Mouse (Mus musculus) C2C12 (cell line): Measurements from ENCODE around the gene 1810024B03Rik. TPM values are rescaled to one million over a fixed set of nuclear protein-coding genes. Genes with fewer than 3 reads are reported as not detected.
A peak's percentile ranks its signal among the peaks of the same experiment; 100 is the strongest.
"Not testable (repeated sequence)": the region's sequence is repeated elsewhere in the genome, so short reads cannot be mapped to it uniquely, and the experiment has no call there.

Experiments
- H3K27me3 ChIP-seq: one replicate; pipeline ENCODE4 v1.6.1; 2011; ENCODE audit not compliant: control insufficient read depth, insufficient read depth, insufficient read length
- H3K36me3 ChIP-seq: one replicate; pipeline ENCODE4 v1.6.1; 2011; ENCODE audit not compliant: control insufficient read depth, insufficient read depth
- H3K4me3 ChIP-seq: one replicate; pipeline ENCODE4 v1.5.1; 2011; ENCODE audit warnings: mild to moderate bottlenecking, control low read depth; ENCODE audit not compliant: poor library complexity, insufficient read depth, severe bottlenecking
- H3K79me2 ChIP-seq: one replicate; pipeline ENCODE4 v1.6.1; 2011; ENCODE audit not compliant: control insufficient read depth, insufficient read depth
- H3K79me3 ChIP-seq: one replicate; pipeline ENCODE4 v1.6.1; 2011; ENCODE audit warnings: low read depth, control low read depth
- H3ac ChIP-seq: one replicate; pipeline ENCODE3; 2011; ENCODE audit warnings: low read depth; ENCODE audit not compliant: control insufficient read depth, insufficient read length
- CEBPB ChIP-seq: IDR thresholded peaks from one replicate; pipeline ENCODE4 v1.6.1; 2011; ENCODE audit warnings: low read depth, mild to moderate bottlenecking, control low read depth, moderate library complexity
- CTCF ChIP-seq: IDR thresholded peaks from one replicate; pipeline ENCODE4 v1.5.1; 2011; ENCODE audit not compliant: control insufficient read depth, insufficient read depth, insufficient read length
- FOSL1 ChIP-seq: IDR thresholded peaks from one replicate; pipeline ENCODE4 v1.8.0; 2011; ENCODE audit warnings: mild to moderate bottlenecking, low read length; ENCODE audit not compliant: poor library complexity, insufficient read depth, severe bottlenecking
- MAX ChIP-seq: IDR thresholded peaks from one replicate; pipeline ENCODE4 v1.6.1; 2011; ENCODE audit warnings: mild to moderate bottlenecking, control low read depth
- MYOD1 ChIP-seq: IDR thresholded peaks from one replicate; pipeline ENCODE4 v1.6.1; 2011; ENCODE audit warnings: low read depth; ENCODE audit not compliant: control insufficient read depth, insufficient read length
- MYOG ChIP-seq: IDR thresholded peaks from one replicate; pipeline ENCODE4 v1.6.1; 2011; ENCODE audit not compliant: control insufficient read depth, insufficient read length; ENCODE audit errors: extremely low read depth
- USF1 ChIP-seq: IDR thresholded peaks from one replicate; pipeline ENCODE4 v1.6.1; 2011; ENCODE audit warnings: low read depth, mild to moderate bottlenecking, control low read depth, moderate library complexity
- polyA plus RNA-seq: library from polyadenylated mRNA; unstranded; fragments of >200 nt; fragmentation: generic; extraction: Trizol; gene quantifications from one replicate; pipeline ENCODE4 v1.2.1, GENCODE M21; 2012; ENCODE audit warnings: missing spikeins

Gene 1810024B03Rik
- polyA plus RNA-seq, 1 experiment = 1.5 TPM

DNA sequence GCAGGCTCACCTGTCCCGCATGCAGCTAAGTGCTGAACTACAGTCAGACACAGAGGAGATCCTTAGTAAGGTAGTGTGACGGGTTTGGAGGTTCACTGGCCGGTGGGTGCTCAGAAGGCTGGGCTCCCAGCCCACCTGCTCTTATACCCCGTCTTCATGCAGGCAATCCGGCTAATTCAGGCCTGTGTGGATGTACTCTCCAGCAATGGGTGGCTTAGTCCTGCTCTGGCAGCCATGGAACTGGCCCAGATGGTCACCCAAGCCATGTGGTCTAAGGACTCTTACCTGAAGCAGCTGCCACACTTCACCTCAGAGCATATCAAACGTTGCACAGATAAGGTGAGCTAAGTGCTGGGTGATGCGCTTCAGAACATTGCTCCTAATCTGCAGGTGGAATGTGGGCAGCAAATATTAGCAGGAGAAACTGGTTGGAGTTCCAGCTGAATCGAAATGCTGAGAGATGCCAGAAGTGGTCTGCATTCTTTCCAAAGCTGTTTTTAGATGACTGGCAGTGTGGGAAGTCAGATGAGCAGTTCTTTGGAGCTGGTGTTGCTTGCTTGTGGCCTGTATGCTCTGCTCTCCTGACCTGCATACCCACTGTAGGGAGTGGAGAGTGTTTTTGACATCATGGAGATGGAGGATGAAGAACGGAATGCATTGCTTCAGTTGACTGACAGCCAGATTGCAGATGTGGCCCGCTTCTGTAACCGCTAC is 30.0 kb upstream of the 1810024B03Rik start:
- H3ac ChIP-seq = no peak overlapping the region
- no peaks in the 10 kb centered on the region for H3K79me3 ChIP-seq
- peaks cover 85% of the 10 kb centered on the region for H3K36me3 ChIP-seq
- H3K4me3 ChIP-seq = no peak overlapping the region
- TF ChIP-seq FOSL1 (no peak), USF1 (no peak), CTCF (no peak), MAX (no peak), CEBPB (no peak), MYOD1 (no peak), MYOG (no peak)
- H3K27me3 ChIP-seq = no peaks in the 10 kb centered on the region
- H3K79me2 ChIP-seq = no peaks in the 10 kb centered on the region

DNA sequence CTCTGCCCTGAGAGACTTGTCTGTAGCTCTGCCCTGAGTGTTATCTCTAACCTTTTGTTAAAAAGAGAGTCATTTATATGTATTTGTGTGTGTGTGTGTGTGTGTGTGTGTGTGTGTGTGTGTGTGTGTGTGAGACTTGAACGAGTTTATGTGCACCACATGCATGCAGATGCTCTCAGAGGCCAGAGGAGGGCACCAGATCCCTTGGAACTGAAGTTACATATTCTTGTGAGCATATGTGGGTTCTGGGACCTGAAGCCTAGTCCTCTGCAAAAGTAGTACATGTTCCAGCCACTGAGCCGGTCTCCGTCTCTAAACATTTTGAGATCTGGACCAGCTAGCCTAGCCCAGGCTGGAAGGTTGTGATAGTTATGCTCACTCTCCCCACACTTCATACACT is 17.2 kb upstream of the 1810024B03Rik start:
- H3K36me3 ChIP-seq = peaks cover 92% of the 10 kb centered on the region
- TF ChIP-seq MYOD1 (no peak), FOSL1 (no peak), MAX (no peak), CEBPB (no peak), CTCF (no peak), USF1 (no peak), MYOG (no peak)

DNA sequence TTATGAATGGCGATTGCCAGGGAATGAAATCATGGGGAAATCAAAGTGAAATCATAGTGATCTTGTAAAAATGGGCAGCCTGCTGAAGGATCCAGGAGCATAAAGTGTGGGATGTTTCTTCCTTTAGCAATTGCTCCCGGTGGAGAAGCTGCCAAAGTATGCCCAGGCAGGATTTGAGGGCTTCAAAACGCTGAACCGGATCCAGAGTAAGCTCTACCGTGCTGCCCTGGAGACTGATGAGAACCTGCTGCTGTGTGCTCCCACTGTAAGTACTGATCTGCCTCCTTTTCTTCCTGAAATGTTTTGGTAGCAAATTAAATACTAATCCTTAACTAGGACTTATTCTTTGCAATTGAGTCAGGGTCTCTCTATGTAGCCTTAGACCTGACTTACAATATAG is 9.7 kb upstream of the 1810024B03Rik start:
- TF ChIP-seq MYOD1 = no peak
- TF ChIP-seq MAX = no peak
- no peak for TF ChIP-seq FOSL1
- no peak for TF ChIP-seq MYOG
- TF ChIP-seq CEBPB = no peak
- TF ChIP-seq CTCF = no peak
- no peak for TF ChIP-seq USF1
- Histone ChIP-seq H3K36me3 (peaks cover 85% of the 10 kb centered on the region), H3K27me3 (no peaks in the 10 kb centered on the region)

More for the DNA sequence above, 17.2 kb upstream of the 1810024B03Rik start:
- Histone ChIP-seq H3ac (no peak overlapping the region), H3K79me3 (no peaks in the 10 kb centered on the region), H3K27me3 (no peaks in the 10 kb centered on the region), H3K79me2 (no peaks in the 10 kb centered on the region), H3K4me3 (no peak overlapping the region)

DNA sequence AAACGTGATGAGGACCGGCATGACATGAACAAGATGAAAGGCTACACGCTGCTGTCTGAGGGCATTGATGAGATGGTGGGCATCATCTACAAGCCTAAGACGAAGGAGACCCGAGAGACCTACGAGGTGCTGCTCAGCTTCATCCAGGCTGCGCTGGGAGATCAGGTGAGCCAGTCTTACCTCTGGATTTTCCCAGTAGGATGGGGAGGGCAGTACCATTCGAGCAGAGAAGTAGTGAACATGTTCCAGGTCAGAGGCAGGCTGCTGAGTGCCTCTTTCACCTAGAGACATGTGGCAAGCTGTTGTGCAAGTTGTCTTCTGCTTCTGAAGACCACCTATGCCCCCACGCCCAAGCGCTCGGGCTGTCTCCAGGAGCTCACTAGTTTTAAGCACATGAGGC is 2.6 kb upstream of the 1810024B03Rik start:
- Histone ChIP-seq H3K79me2 (peaks cover 18% of the 10 kb centered on the region), H3K79me3 (peaks cover 13% of the 10 kb centered on the region), H3ac (no peak overlapping the region), H3K4me3 (no peak overlapping the region), H3K36me3 (peaks cover 48% of the 10 kb centered on the region), H3K27me3 (no peaks in the 10 kb centered on the region)
- TF ChIP-seq MYOG (no peak), CEBPB (no peak), CTCF (no peak), MYOD1 (no peak), FOSL1 (no peak), USF1 (no peak), MAX (no peak)

More for the DNA sequence above, 9.7 kb upstream of the 1810024B03Rik start:
- Histone ChIP-seq H3ac (no peak overlapping the region), H3K4me3 (no peak overlapping the region), H3K79me3 (no peaks in the 10 kb centered on the region), H3K79me2 (no peaks in the 10 kb centered on the region)

DNA sequence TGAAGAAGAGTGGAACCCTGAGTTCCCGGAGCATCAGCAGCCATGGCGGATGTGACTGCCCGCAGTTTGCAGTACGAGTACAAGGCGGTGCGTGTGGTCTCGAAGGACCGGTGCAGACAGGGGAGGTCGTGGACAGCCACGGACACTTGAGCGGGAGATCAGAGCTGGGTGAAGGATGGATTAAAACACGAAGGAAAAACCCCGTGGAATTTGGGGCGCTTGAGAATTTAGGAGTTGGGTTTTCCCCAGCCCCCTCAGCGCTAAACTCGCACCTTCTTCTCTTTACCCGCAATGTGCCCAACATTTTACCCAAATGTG is 331 bp upstream of the 1810024B03Rik start:
- H3K79me3 ChIP-seq = peaks cover 13% of the 10 kb centered on the region
- H3K79me2 ChIP-seq = peaks cover 18% of the 10 kb centered on the region
- H3K4me3 ChIP-seq = peak overlapping the region; percentile 92
- peak overlapping the region; percentile 82 for H3ac ChIP-seq
- no peak for TF ChIP-seq USF1
- no peak for TF ChIP-seq CEBPB
- TF ChIP-seq MYOG = no peak
- no peak for TF ChIP-seq FOSL1
- no peak for TF ChIP-seq MAX
- no peak for TF ChIP-seq CTCF
- TF ChIP-seq MYOD1 = no peak
- H3K27me3 ChIP-seq = no peaks in the 10 kb centered on the region
- H3K36me3 ChIP-seq = peaks cover 30% of the 10 kb centered on the region

DNA sequence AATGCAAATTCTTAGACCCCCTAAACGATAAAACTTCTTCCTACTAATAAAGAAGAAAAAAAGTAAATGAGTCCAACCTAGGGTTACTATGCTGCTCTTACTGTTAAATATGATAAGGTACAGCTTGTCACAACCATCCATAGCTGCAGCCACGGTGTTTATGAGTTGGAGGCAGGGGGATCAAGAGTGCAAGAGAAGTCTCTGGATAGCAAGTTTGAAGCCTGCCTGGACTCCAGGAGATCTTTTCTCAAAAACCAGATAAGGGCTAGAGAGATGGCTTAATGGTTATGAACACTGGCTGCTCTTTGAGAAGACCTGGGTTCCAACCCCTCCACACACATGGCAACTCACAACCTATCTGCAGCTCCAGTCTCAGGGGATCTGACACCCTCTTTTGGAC is 1.2 kb downstream of the 1810024B03Rik start:
- peaks cover 13% of the 10 kb centered on the region for H3K79me3 ChIP-seq
- no peak for TF ChIP-seq CTCF
- TF ChIP-seq FOSL1 = no peak
- no peak for TF ChIP-seq MYOD1
- TF ChIP-seq USF1 = no peak
- TF ChIP-seq MYOG = no peak
- no peak for TF ChIP-seq MAX
- no peak for TF ChIP-seq CEBPB
- no peaks in the 10 kb centered on the region for H3K27me3 ChIP-seq
- no peak overlapping the region for H3K4me3 ChIP-seq
- H3K36me3 ChIP-seq = peaks cover 18% of the 10 kb centered on the region
- H3K79me2 ChIP-seq = peaks cover 18% of the 10 kb centered on the region
- H3ac ChIP-seq = no peak overlapping the region

DNA sequence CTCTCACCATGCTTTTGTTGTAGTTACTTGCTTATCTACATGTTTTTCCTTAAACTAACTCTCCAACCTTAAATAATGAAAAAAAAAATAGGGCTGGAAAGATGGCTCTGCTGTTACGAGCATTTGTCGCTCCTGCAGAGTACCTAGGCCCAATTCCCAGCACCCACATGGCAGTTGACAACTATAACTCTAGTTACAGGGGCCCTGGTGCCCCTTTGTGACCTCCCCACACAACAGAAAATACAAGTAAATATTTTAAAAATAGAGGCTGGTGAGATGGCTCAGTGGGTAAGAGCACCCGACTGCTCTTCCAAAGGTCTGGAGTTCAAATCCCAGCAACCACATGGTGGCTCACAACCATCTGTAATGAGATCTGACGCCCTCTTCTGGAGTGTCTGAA is 2.1 kb downstream of the 1810024B03Rik start:
- not testable (repeated sequence) for H3K4me3 ChIP-seq, H3K36me3 ChIP-seq, H3ac ChIP-seq, H3K27me3 ChIP-seq
- peaks cover 18% of the 10 kb centered on the region for H3K79me2 ChIP-seq
- H3K79me3 ChIP-seq = peaks cover 13% of the 10 kb centered on the region
